Mouse (Mus musculus) cortical plate, adult 2 months (tissue): ENCODE data around the gene Sec24b.

ENCODE experiments used
- CTCF ChIP-seq: fragments of 200-500 bp; IDR thresholded peaks from 2 replicates; pipeline ENCODE4 v1.5.1; 2011; ENCODE audit warnings: mild to moderate bottlenecking, control low read depth, low read length; ENCODE audit not compliant: insufficient read depth; ENCODE audit errors: extremely low read depth
- POLR2A ChIP-seq: fragments of 200-500 bp; IDR thresholded peaks from 2 replicates; pipeline ENCODE4 v1.6.1; 2011; ENCODE audit warnings: mild to moderate bottlenecking, low read length, control low read depth; ENCODE audit not compliant: insufficient read depth; ENCODE audit errors: extremely low read depth

- TF ChIP-seq POLR2A (no peak), CTCF (no peak)
Measured at GRCm38 (mm10) chr3:129985335-129985734, 76.0 kb downstream of the Sec24b start.
